Mouse (Mus musculus) midbrain, embryonic 15.5 days (tissue): Measurements from ENCODE around the gene Kcnk16. TPM values are rescaled to one million over a fixed set of nuclear protein-coding genes. Genes with fewer than 3 reads are reported as not detected.

Source experiments
- ATAC-seq: fragments of 200-750 bp; cut with Nextera tagmentation; replicated peaks from 2 replicates; pipeline ENCODE4 v1.8.0; 2017; ENCODE audit warnings: moderate TSS enrichment
- H3K27ac ChIP-seq: fragments of 300-500 bp; sonication (generic); 2 replicates; pipeline ENCODE4 v1.5.1; 2015; ENCODE audit warnings: mild to moderate bottlenecking, inconsistent platforms
- H3K27me3 ChIP-seq: fragments of 300-500 bp; sonication (generic); replicated peaks from 2 replicates; pipeline ENCODE4 v1.6.1; 2015; ENCODE audit warnings: inconsistent platforms
- H3K36me3 ChIP-seq: fragments of 300-500 bp; sonication (generic); replicated peaks from 2 replicates; pipeline ENCODE4 v1.6.1; 2015; ENCODE audit warnings: inconsistent platforms
- H3K4me1 ChIP-seq: fragments of 300-500 bp; sonication (generic); 2 replicates; pipeline ENCODE4 v1.6.1; 2015; ENCODE audit warnings: inconsistent platforms
- H3K4me2 ChIP-seq: fragments of 300-500 bp; sonication (generic); 2 replicates; pipeline ENCODE4 v1.6.1; 2015; ENCODE audit warnings: inconsistent platforms, mild to moderate bottlenecking, moderate library complexity
- H3K4me3 ChIP-seq: fragments of 300-500 bp; sonication (generic); 2 replicates; pipeline ENCODE4 v1.5.1; 2015; ENCODE audit warnings: mild to moderate bottlenecking, inconsistent platforms
- H3K9ac ChIP-seq: fragments of 300-500 bp; sonication (generic); 2 replicates; pipeline ENCODE4 v1.6.1; 2015; ENCODE audit warnings: mild to moderate bottlenecking, inconsistent platforms
- H3K9me3 ChIP-seq: fragments of 300-500 bp; sonication (generic); 2 replicates; pipeline ENCODE4 v1.6.1; 2016; ENCODE audit warnings: inconsistent platforms
- WGBS: fragments of 180-500 bp; shearing (Covaris S2); methylation state at CpG from one replicate; pipeline ENCODE4 v1.1.7; 2015; ENCODE audit warnings: mixed read lengths; 5-methylcytosine and 5-hydroxymethylcytosine counted together
- polyA plus RNA-seq: library from polyadenylated mRNA; unstranded; fragments of >200 nt; fragmentation: Nextera tagmentation; extraction: Ambion mirVana; gene quantifications from 2 replicates; pipeline ENCODE4 v1.2.1, GENCODE M21; 2015

Kcnk16 gene
- polyA plus RNA-seq, 1 experiment from 2014 or later: not detected

DNA sequence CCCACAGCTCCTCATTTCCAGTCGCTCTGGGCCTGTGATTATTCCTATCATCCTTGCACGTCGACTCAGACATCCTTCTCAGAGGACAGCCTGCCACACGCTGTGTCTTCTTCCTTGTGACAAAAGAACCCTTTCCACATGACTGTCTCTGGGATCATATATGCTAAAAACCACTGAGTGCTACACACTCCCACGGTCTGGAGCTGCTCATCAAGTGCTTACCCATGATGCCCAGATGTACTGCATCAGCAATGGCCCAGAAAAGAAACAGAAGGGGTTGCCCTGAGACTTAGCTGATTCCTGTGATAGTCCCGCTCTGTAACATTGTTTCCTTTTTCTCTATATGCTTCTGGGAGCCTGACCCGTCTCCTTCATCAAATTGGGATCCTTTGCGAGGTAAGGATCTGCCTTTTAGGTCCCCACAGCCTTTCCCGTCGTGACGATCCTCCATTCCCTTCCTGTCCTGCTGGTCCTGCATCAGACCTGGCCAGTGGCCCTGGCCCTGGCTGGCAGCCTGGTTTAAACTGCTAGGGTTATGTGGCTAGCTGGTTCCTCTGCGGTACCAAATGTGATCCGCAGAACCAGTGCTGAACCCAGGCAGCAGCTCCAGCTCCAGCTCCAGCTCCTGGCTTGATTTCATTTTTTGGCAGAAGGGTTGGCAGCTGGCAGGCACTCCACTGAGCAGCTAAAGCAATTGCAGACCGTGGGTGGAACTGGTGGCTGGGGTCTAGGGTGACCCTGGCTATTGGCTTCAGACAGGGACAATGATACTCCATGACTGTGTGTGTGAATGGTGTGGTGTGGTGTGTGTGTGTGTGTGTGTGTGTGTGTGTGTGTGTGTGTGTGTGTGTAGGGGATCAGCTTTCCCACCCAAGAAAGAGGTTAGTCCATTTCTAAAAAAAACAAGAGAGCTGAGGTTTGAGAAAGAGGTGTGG lies 18.5 kb downstream of the Kcnk16 start:
- Histone ChIP-seq H3K4me3 (no peak overlapping the region), H3K9ac (no peak overlapping the region), H3K4me2 (no peak overlapping the region), H3K27me3 (no peaks in the 10 kb centered on the region), H3K36me3 (no peaks in the 10 kb centered on the region), H3K27ac (no peak overlapping the region), H3K4me1 (no peaks in the 10 kb centered on the region), H3K9me3 (no peaks in the 10 kb centered on the region)
- no peak for ATAC-seq
- WGBS: 53% methylated on average over 14 of the region's 14 CpGs

GRCm38 (mm10) chr14:20248001-20248400 lies 21.0 kb downstream of the Kcnk16 start:
- Histone ChIP-seq H3K9ac (no peak overlapping the region), H3K27me3 (no peaks in the 10 kb centered on the region), H3K4me1 (no peaks in the 10 kb centered on the region), H3K36me3 (no peaks in the 10 kb centered on the region), H3K4me3 (no peak overlapping the region), H3K9me3 (no peaks in the 10 kb centered on the region), H3K27ac (no peak overlapping the region), H3K4me2 (no peak overlapping the region)
- no peak for ATAC-seq
- WGBS: 93% methylated on average over 3 of the region's 3 CpGs

GRCm38 (mm10) chr14:20246811-20247266 lies 22.2 kb downstream of the Kcnk16 start:
- no peaks in the 10 kb centered on the region for H3K36me3 ChIP-seq
- WGBS: 78% methylated on average over 11 of the region's 11 CpGs
- H3K9ac ChIP-seq: no peak overlapping the region
- no peak overlapping the region for H3K4me2 ChIP-seq
- no peak overlapping the region for H3K27ac ChIP-seq
- H3K4me3 ChIP-seq: no peak overlapping the region
- no peaks in the 10 kb centered on the region for H3K9me3 ChIP-seq
- no peak for ATAC-seq
- H3K27me3 ChIP-seq: no peaks in the 10 kb centered on the region
- no peaks in the 10 kb centered on the region for H3K4me1 ChIP-seq

GRCm38 (mm10) chr14:20245861-20246260 lies 23.1 kb downstream of the Kcnk16 start:
- Histone ChIP-seq H3K4me2 (no peak overlapping the region), H3K36me3 (no peaks in the 10 kb centered on the region), H3K4me3 (no peak overlapping the region), H3K9ac (no peak overlapping the region), H3K9me3 (no peaks in the 10 kb centered on the region), H3K27me3 (no peaks in the 10 kb centered on the region), H3K4me1 (no peaks in the 10 kb centered on the region), H3K27ac (no peak overlapping the region)
- ATAC-seq: no peak
- 86% methylated on average over 5 of the region's 5 CpGs for WGBS

DNA sequence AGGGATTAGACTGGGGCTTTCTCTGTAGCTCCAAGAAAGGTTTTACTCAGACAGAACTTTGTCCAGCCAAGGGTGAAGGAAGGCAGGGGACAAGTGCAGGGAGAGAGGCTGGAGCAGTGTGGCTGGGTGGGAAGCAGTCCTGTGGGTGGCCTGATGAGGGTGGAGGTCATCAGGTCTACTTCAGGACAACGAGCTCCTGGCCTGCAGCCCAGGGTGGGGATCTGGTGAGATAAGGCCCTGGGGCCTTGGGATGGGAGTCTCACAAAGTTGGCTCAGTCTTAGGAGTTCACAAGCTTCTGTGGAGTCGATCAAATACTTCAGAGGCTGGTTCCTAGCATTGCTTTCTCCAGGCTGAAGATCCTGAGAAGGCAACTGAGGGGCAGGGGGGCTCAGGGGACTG lies 23.7 kb downstream of the Kcnk16 start:
- H3K4me2 ChIP-seq: no peak overlapping the region
- no peaks in the 10 kb centered on the region for H3K36me3 ChIP-seq
- 79% methylated on average over 2 of the region's 2 CpGs for WGBS

GRCm38 (mm10) chr14:20243158-20243557 lies 25.8 kb downstream of the Kcnk16 start:
- H3K4me3 ChIP-seq: no peak overlapping the region
- no peak overlapping the region for H3K27ac ChIP-seq
- H3K9ac ChIP-seq: no peak overlapping the region
- H3K9me3 ChIP-seq: no peaks in the 10 kb centered on the region
- no peak overlapping the region for H3K4me2 ChIP-seq
- 78% methylated on average over 3 of the region's 3 CpGs for WGBS
- no peak for ATAC-seq
- no peaks in the 10 kb centered on the region for H3K27me3 ChIP-seq
- no peaks in the 10 kb centered on the region for H3K4me1 ChIP-seq
- H3K36me3 ChIP-seq: no peaks in the 10 kb centered on the region

More for the DNA sequence above, 23.7 kb downstream of the Kcnk16 start:
- no peaks in the 10 kb centered on the region for H3K4me1 ChIP-seq
- no peaks in the 10 kb centered on the region for H3K9me3 ChIP-seq
- no peak overlapping the region for H3K27ac ChIP-seq
- ATAC-seq: no peak
- H3K9ac ChIP-seq: no peak overlapping the region
- H3K4me3 ChIP-seq: no peak overlapping the region
- H3K27me3 ChIP-seq: no peaks in the 10 kb centered on the region

DNA sequence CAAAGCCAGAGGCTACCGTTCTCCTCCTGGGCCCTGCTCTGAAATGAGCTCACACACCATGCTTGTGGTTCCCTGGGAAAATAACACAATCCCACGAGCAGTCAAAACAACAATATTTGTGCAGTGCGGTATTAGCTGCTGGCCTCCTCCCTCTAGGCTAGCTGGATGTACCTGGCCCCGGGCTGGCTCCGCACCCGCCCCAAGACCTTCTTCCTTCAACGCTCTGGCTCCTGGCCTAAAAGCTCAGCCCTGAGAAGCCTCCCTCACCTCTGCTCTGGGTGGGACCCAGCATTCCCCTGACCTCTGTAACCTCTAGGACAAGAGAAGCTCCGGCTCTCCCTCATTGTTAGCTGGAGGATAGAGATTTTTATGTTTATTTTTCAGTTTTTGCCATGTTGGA lies 26.5 kb downstream of the Kcnk16 start:
- H3K4me3 ChIP-seq: no peak overlapping the region
- 78% methylated on average over 8 of the region's 8 CpGs for WGBS
- no peak overlapping the region for H3K4me2 ChIP-seq
- no peaks in the 10 kb centered on the region for H3K36me3 ChIP-seq
- no peaks in the 10 kb centered on the region for H3K9me3 ChIP-seq
- H3K27me3 ChIP-seq: no peaks in the 10 kb centered on the region
- H3K4me1 ChIP-seq: no peaks in the 10 kb centered on the region
- ATAC-seq: no peak
- H3K9ac ChIP-seq: no peak overlapping the region
- no peak overlapping the region for H3K27ac ChIP-seq

DNA sequence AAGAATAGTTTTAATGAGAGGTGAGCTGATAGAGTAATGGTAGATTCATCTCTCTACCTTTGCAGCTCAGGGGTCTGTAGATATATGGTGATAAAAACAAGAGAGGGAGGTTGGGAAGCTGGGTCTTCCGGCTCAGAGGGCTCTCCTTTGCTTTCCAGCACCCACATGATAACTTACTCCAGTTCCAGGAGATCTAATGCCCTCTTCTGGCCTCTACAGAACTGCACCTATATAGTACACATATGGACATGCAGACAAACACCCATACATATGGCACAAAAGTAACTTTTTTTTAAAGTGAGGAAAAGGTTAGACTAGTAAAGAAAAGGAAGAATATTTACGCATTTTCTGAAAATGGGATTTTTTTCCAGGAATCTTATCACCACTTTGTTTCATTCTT lies 34.6 kb downstream of the Kcnk16 start:
- Histone ChIP-seq H3K4me3 (no peak overlapping the region), H3K36me3 (no peaks in the 10 kb centered on the region), H3K4me1 (no peaks in the 10 kb centered on the region), H3K4me2 (no peak overlapping the region), H3K9ac (no peak overlapping the region), H3K27ac (no peak overlapping the region), H3K9me3 (no peaks in the 10 kb centered on the region), H3K27me3 (no peaks in the 10 kb centered on the region)
- no peak for ATAC-seq
- WGBS: 90% methylated on average over 2 of the region's 2 CpGs

GRCm38 (mm10) chr14:20233016-20233980 lies 35.7 kb downstream of the Kcnk16 start:
- no peaks in the 10 kb centered on the region for H3K36me3 ChIP-seq
- WGBS: 80% methylated on average over 11 of the region's 11 CpGs
- H3K9me3 ChIP-seq: no peaks in the 10 kb centered on the region
- no peak overlapping the region for H3K4me3 ChIP-seq
- H3K9ac ChIP-seq: no peak overlapping the region
- H3K4me2 ChIP-seq: no peak overlapping the region
- ATAC-seq: no peak
- H3K4me1 ChIP-seq: no peaks in the 10 kb centered on the region
- no peaks in the 10 kb centered on the region for H3K27me3 ChIP-seq
- H3K27ac ChIP-seq: no peak overlapping the region

GRCm38 (mm10) chr14:20230063-20230491 lies 38.9 kb downstream of the Kcnk16 start:
- H3K4me2 ChIP-seq: no peak overlapping the region
- H3K9me3 ChIP-seq: no peaks in the 10 kb centered on the region
- H3K27me3 ChIP-seq: no peaks in the 10 kb centered on the region
- no peak overlapping the region for H3K27ac ChIP-seq
- ATAC-seq: no peak
- H3K36me3 ChIP-seq: no peaks in the 10 kb centered on the region
- H3K4me3 ChIP-seq: no peak overlapping the region
- H3K4me1 ChIP-seq: peaks cover 17% of the 10 kb centered on the region
- WGBS: 79% methylated on average over 7 of the region's 7 CpGs
- H3K9ac ChIP-seq: no peak overlapping the region

- Histone ChIP-seq H3K9ac (no peak overlapping the region), H3K27me3 (no peaks in the 10 kb centered on the region), H3K27ac (no peak overlapping the region), H3K4me3 (no peak overlapping the region), H3K4me1 (peaks cover 23% of the 10 kb centered on the region), H3K9me3 (no peaks in the 10 kb centered on the region), H3K36me3 (no peaks in the 10 kb centered on the region), H3K4me2 (no peak overlapping the region)
- 78% methylated on average over 6 of the region's 6 CpGs for WGBS
- no peak for ATAC-seq
Observed at GRCm38 (mm10) chr14:20229437-20229836, 39.6 kb downstream of the Kcnk16 start.

GRCm38 (mm10) chr14:20228336-20228735 lies 40.7 kb downstream of the Kcnk16 start:
- no peaks in the 10 kb centered on the region for H3K9me3 ChIP-seq
- no peak overlapping the region for H3K27ac ChIP-seq
- WGBS: 72% methylated on average over 4 of the region's 4 CpGs
- no peaks in the 10 kb centered on the region for H3K27me3 ChIP-seq
- peaks cover 28% of the 10 kb centered on the region for H3K4me1 ChIP-seq
- H3K4me2 ChIP-seq: no peak overlapping the region
- H3K36me3 ChIP-seq: no peaks in the 10 kb centered on the region
- H3K4me3 ChIP-seq: no peak overlapping the region
- no peak for ATAC-seq
- H3K9ac ChIP-seq: no peak overlapping the region
